In genomic region chr9:84281610-84282009, GRCm38 (mm10) we compare ENCODE assay signal across 11 mouse cellular contexts.
A peak's percentile ranks its signal among the peaks of the same experiment; 100 is the strongest.
DNase-seq lines count a peak whose midpoint lies in the region; ATAC-seq and TF ChIP-seq lines count a peak whose summit lies in the region.
"Had no signal": no experiment of that assay in that cellular context is flagged by ENCODE, and none has a peak within 500 bp of the region (broad histone marks: within the 10 kb centered on the region; RNA-seq: fewer than 3 reads in every experiment).

No protein-coding gene starts in this region.

- intact Hi-C loops in heart, adult 2 months (cut with DNase I): no loop called here

- TF ChIP-seq CTCF in heart, adult 2 months (IDR thresholded peaks at IDR 0.05): no peak

- H3K9me3 ChIP-seq in intestine, embryonic 15.5 days: no peaks in the 10 kb centered on the region
- H3K9me3 ChIP-seq: limb, embryonic 15.5 days had no signal

- no peak for TF ChIP-seq EP300 in heart, adult 2 months (IDR thresholded peaks at IDR 0.05; ENCODE audit: insufficient read depth, low read depth, low read length)

- H3K27me3 ChIP-seq in heart, adult 2 months (ENCODE audit: control insufficient read depth, insufficient read depth, low read length): no peaks in the 10 kb centered on the region
- H3K27me3 ChIP-seq in intestine, embryonic 15.5 days (replicated peaks): no peaks in the 10 kb centered on the region
- H3K27me3 ChIP-seq: limb, embryonic 15.5 days; neural tube, embryonic 12.5 days had no signal

- 34% methylated on average over 3 of the region's 3 CpGs for WGBS in heart, adult 2 months
- 36% methylated on average over 3 of the region's 3 CpGs for WGBS in intestine, embryonic 15.5 days

- no peak for TF ChIP-seq POLR2A in heart, adult 2 months (IDR thresholded peaks at IDR 0.05; ENCODE audit: insufficient read depth, low read depth, low read length)

- H3K79me2 ChIP-seq in heart, adult 2 months (replicated peaks; ENCODE audit: control insufficient read depth, insufficient read depth, low read length): no peaks in the 10 kb centered on the region

- no peaks in the 10 kb centered on the region for H3K36me3 ChIP-seq in heart, adult 2 months (ENCODE audit: control insufficient read depth, insufficient read depth, low read length)
- H3K36me3 ChIP-seq in intestine, embryonic 15.5 days: no peaks in the 10 kb centered on the region
- H3K36me3 ChIP-seq: limb, embryonic 15.5 days; neural tube, embryonic 12.5 days had no signal

- H3K4me1 ChIP-seq in heart, adult 2 months (ENCODE audit: control insufficient read depth, insufficient read depth, low read length): no peaks in the 10 kb centered on the region
- no peaks in the 10 kb centered on the region; the same call in 1 of the 2 replicates for H3K4me1 ChIP-seq in intestine, embryonic 15.5 days (replicated peaks)

- H3K4me3 ChIP-seq in heart, adult 2 months: no peak overlapping the region
- H3K4me3 ChIP-seq in intestine, embryonic 15.5 days (replicated peaks): no peak overlapping the region
- H3K4me3 ChIP-seq: limb, embryonic 15.5 days; neural tube, embryonic 12.5 days had no signal

- no peak overlapping the region for H3K27ac ChIP-seq in heart, adult 2 months
- H3K27ac ChIP-seq in intestine, embryonic 15.5 days: no peak overlapping the region
- H3K27ac ChIP-seq: limb, embryonic 15.5 days; neural tube, embryonic 12.5 days had no signal

- no peak overlapping the region for H3K9ac ChIP-seq in heart, adult 2 months (ENCODE audit: low read depth, low read length)
- no peak overlapping the region for H3K9ac ChIP-seq in intestine, embryonic 15.5 days
- H3K9ac ChIP-seq: limb, embryonic 15.5 days; neural tube, embryonic 12.5 days had no signal

- ATAC-seq in intestine, embryonic 15.5 days: no peak
- ATAC-seq in erythroid progenitor cell, adult 5-6 weeks (replicated peaks; ENCODE audit: low FRiP score, poor library complexity, severe bottlenecking): no peak

- H3K4me2 ChIP-seq in intestine, embryonic 15.5 days (replicated peaks): no peak overlapping the region
- H3K4me2 ChIP-seq: limb, embryonic 15.5 days; neural tube, embryonic 12.5 days had no signal

- DNase-seq in heart, adult 11 months: peak; percentile 92
- DNase-seq in heart, adult 2 months: no peak
- peak; percentile 90 for DNase-seq in ES-CJ7 (ENCODE audit: low read depth, low spot score)
- peak; percentile 47 for DNase-seq in fibroblast of lung, adult 2 months (ENCODE audit: low read depth)
- DNase-seq in lung, postnatal 10 days: peak; percentile 72
- no peak for DNase-seq in thymus, postnatal 0 days (ENCODE audit: low spot score)
- DNase-seq: kidney, postnatal 10 days had no signal

Comparison
In these comparisons a context has a peak if more than half of its experiments do, and no peak if none do; other contexts are left out.
1. DNase-seq: peak in heart, adult 11 months (single experiment), ES-CJ7 (single experiment), fibroblast of lung, adult 2 months (single experiment) and lung, postnatal 10 days (single experiment); none in heart, adult 2 months (0 of 2) and thymus, postnatal 0 days (single experiment).